Mouse (Mus musculus) thymus, adult 2 months (tissue): Measurements from ENCODE around the gene Myo7a. TPM values are rescaled to one million over a fixed set of nuclear protein-coding genes. Genes with fewer than 3 reads are reported as not detected.

ENCODE experiments used
- DNase-seq: peaks from one replicate; pipeline ENCODE4 v3.0.0; 2021
- H3K27ac ChIP-seq: fragments of 200-500 bp; 2 replicates; pipeline ENCODE4 v1.5.1; 2012; ENCODE audit warnings: low read length, control low read depth; ENCODE audit not compliant: control insufficient read depth, insufficient read depth
- H3K27me3 ChIP-seq: fragments of 200-500 bp; 2 replicates; pipeline ENCODE4 v1.6.1; 2012; ENCODE audit warnings: mild to moderate bottlenecking, low read length, moderate library complexity, mixed read lengths; ENCODE audit not compliant: control insufficient read depth, insufficient read depth
- H3K36me3 ChIP-seq: fragments of 200-500 bp; 2 replicates; pipeline ENCODE4 v1.6.1; 2012; ENCODE audit warnings: mild to moderate bottlenecking, low read length, moderate library complexity; ENCODE audit not compliant: control insufficient read depth, insufficient read depth
- H3K4me1 ChIP-seq: fragments of 200-500 bp; replicated peaks from 2 replicates; pipeline ENCODE4 v1.6.1; 2012; ENCODE audit warnings: low read length; ENCODE audit not compliant: control insufficient read depth, insufficient read depth
- H3K4me3 ChIP-seq: fragments of 200-500 bp; 2 replicates; pipeline ENCODE4 v1.5.1; 2012; ENCODE audit warnings: mild to moderate bottlenecking, low read length, control low read depth, moderate library complexity; ENCODE audit not compliant: control insufficient read depth, insufficient read depth
- CTCF ChIP-seq: fragments of 200-500 bp; IDR thresholded peaks from 2 replicates; pipeline ENCODE4 v1.5.1; 2012; ENCODE audit warnings: mild to moderate bottlenecking, control low read depth, low read length, moderate library complexity, borderline replicate concordance; ENCODE audit not compliant: control insufficient read depth, poor library complexity, insufficient read depth; ENCODE audit errors: extremely low read depth
- POLR2A ChIP-seq: fragments of 200-500 bp; IDR thresholded peaks from 2 replicates; pipeline ENCODE4 v1.6.1; 2012; ENCODE audit warnings: mild to moderate bottlenecking, low read length, control low read depth, moderate library complexity; ENCODE audit not compliant: control insufficient read depth, poor library complexity, insufficient read depth; ENCODE audit errors: extremely low read depth
- WGBS: fragments of 180-500 bp; shearing (Covaris S2); methylation state at CpG from one replicate; pipeline ENCODE4 v1.1.7; 2018; 5-methylcytosine and 5-hydroxymethylcytosine counted together
- polyA plus RNA-seq: library from polyadenylated mRNA; depleted of rRNA; stranded (reverse); fragments of >200 nt; gene quantifications from 2 replicates; pipeline ENCODE4 v1.2.3, GENCODE M21; 2012; rRNA removed

Myo7a gene
- polyA plus RNA-seq, 1 experiment = 10.1 TPM

- no peak for TF ChIP-seq CTCF
- TF ChIP-seq POLR2A = no peak
- Histone ChIP-seq H3K27me3 (no peaks in the 10 kb centered on the region), H3K27ac (no peak overlapping the region), H3K36me3 (no peaks in the 10 kb centered on the region), H3K4me1 (no peaks in the 10 kb centered on the region), H3K4me3 (no peak overlapping the region)
- WGBS = 95% methylated on average over 11 of the region's 11 CpGs
- no peak for DNase-seq
These were observed 53.1 kb downstream of the Myo7a start for GRCm38 (mm10) chr7:98066229-98066628.

GRCm38 (mm10) chr7:98054942-98055341 is 64.4 kb downstream of the Myo7a start:
- H3K4me1 ChIP-seq = no peaks in the 10 kb centered on the region
- WGBS = 94% methylated on average over 8 of the region's 8 CpGs
- TF ChIP-seq POLR2A = no peak
- TF ChIP-seq CTCF = no peak

GRCm38 (mm10) chr7:98054461-98054860 is 64.9 kb downstream of the Myo7a start:
- Histone ChIP-seq H3K36me3 (no peaks in the 10 kb centered on the region), H3K27me3 (no peaks in the 10 kb centered on the region), H3K4me1 (no peaks in the 10 kb centered on the region), H3K4me3 (no peak overlapping the region), H3K27ac (no peak overlapping the region)
- no peak for DNase-seq
- 68% methylated on average over 9 of the region's 9 CpGs for WGBS
- TF ChIP-seq CTCF = no peak
- no peak for TF ChIP-seq POLR2A

More at GRCm38 (mm10) chr7:98054942-98055341, 64.4 kb downstream of the Myo7a start:
- DNase-seq = no peak
- Histone ChIP-seq H3K4me3 (no peak overlapping the region), H3K36me3 (no peaks in the 10 kb centered on the region), H3K27me3 (no peaks in the 10 kb centered on the region), H3K27ac (no peak overlapping the region)

GRCm38 (mm10) chr7:98051980-98052379 is 67.3 kb downstream of the Myo7a start:
- WGBS = 36% methylated on average over 8 of the region's 8 CpGs
- H3K27me3 ChIP-seq = no peaks in the 10 kb centered on the region
- no peaks in the 10 kb centered on the region for H3K36me3 ChIP-seq
- no peaks in the 10 kb centered on the region for H3K4me1 ChIP-seq
- peak; percentile 61 for DNase-seq
- H3K4me3 ChIP-seq = no peak overlapping the region
- peak; percentile 89 for TF ChIP-seq CTCF
- TF ChIP-seq POLR2A = no peak
- H3K27ac ChIP-seq = no peak overlapping the region

- Histone ChIP-seq H3K4me1 (no peaks in the 10 kb centered on the region), H3K27ac (no peak overlapping the region), H3K27me3 (no peaks in the 10 kb centered on the region), H3K4me3 (no peak overlapping the region), H3K36me3 (no peaks in the 10 kb centered on the region)
- 87% methylated on average over 9 of the region's 9 CpGs for WGBS
- DNase-seq = no peak
- no peak for TF ChIP-seq POLR2A
- no peak for TF ChIP-seq CTCF
These were observed 71.1 kb downstream of the Myo7a start for GRCm38 (mm10) chr7:98048101-98048824.

GRCm38 (mm10) chr7:98002617-98003016 is 116.7 kb downstream of the Myo7a start:
- no peak for DNase-seq
- Histone ChIP-seq H3K27ac (no peak overlapping the region), H3K36me3 (no peaks in the 10 kb centered on the region), H3K4me3 (no peak overlapping the region), H3K4me1 (no peaks in the 10 kb centered on the region), H3K27me3 (no peaks in the 10 kb centered on the region)
- 91% methylated on average over 7 of the region's 7 CpGs for WGBS
- TF ChIP-seq CTCF (no peak), POLR2A (no peak)

Other genes starting within 250 kb of the Myo7a start
- gene Gdpd4, start 199.6 kb downstream of the Myo7a start, polyA plus RNA-seq = not detected in 2 replicates
- 1.8 TPM in 2 replicates for gene Omp, start 26.0 kb upstream of the Myo7a start, polyA plus RNA-seq
- gene Capn5, start 58.8 kb upstream of the Myo7a start, polyA plus RNA-seq = 21.4 and 25.3 TPM in 2 replicates
- gene B3gnt6, start 80.0 kb upstream of the Myo7a start, polyA plus RNA-seq = 0.34 and 0.40 TPM in 2 replicates
- gene Acer3, start 201.7 kb upstream of the Myo7a start, polyA plus RNA-seq = 6.7 and 9.1 TPM in 2 replicates
- gene Tsku, start 241.8 kb upstream of the Myo7a start, polyA plus RNA-seq = 10.2 and 11.1 TPM in 2 replicates